Mouse (Mus musculus) cerebellum, adult 2 months (tissue): Measurements from ENCODE around the gene Arl6ip4. TPM values are rescaled to one million over a fixed set of nuclear protein-coding genes. Genes with fewer than 3 reads are reported as not detected.

ENCODE experiments used
- DNase-seq, 2 experiments: peaks; one replicate each; pipeline ENCODE4 v3.0.0; 2021
- H3K27ac ChIP-seq: fragments of 200-500 bp; 2 replicates; pipeline ENCODE4 v1.5.1; 2012; ENCODE audit warnings: low read length, control low read depth, inconsistent platforms; ENCODE audit not compliant: insufficient read depth
- H3K27me3 ChIP-seq: fragments of 200-500 bp; 2 replicates; pipeline ENCODE4 v1.6.1; 2012; ENCODE audit warnings: inconsistent platforms, mild to moderate bottlenecking, low read length, moderate library complexity; ENCODE audit not compliant: control insufficient read depth, insufficient read depth
- H3K4me1 ChIP-seq: fragments of 200-500 bp; 2 replicates; pipeline ENCODE4 v1.6.1; 2011; ENCODE audit warnings: low read length; ENCODE audit not compliant: control insufficient read depth, insufficient read depth
- H3K4me3 ChIP-seq: fragments of 200-500 bp; replicated peaks from 2 replicates; pipeline ENCODE3; 2011; ENCODE audit warnings: mild to moderate bottlenecking, low read depth, low read length, control low read depth; ENCODE audit not compliant: insufficient read depth
- CTCF ChIP-seq: fragments of 200-500 bp; IDR thresholded peaks from 2 replicates; pipeline ENCODE4 v1.5.1; 2011; ENCODE audit warnings: low read depth, mild to moderate bottlenecking, control low read depth, low read length, moderate library complexity, borderline replicate concordance; ENCODE audit not compliant: insufficient read depth
- POLR2A ChIP-seq: fragments of 200-500 bp; IDR thresholded peaks from 2 replicates; pipeline ENCODE4 v1.6.1; 2011; ENCODE audit warnings: low read length, control low read depth, borderline replicate concordance; ENCODE audit not compliant: insufficient read depth
- WGBS: fragments of 180-500 bp; shearing (Covaris S2); methylation state at CpG from one replicate; pipeline ENCODE4 v1.1.7; 2018; 5-methylcytosine and 5-hydroxymethylcytosine counted together
- polyA plus RNA-seq: library from polyadenylated mRNA; depleted of rRNA; stranded (reverse); fragments of >200 nt; gene quantifications from 2 replicates; pipeline ENCODE4 v1.2.3, GENCODE M21; 2012

Gene Arl6ip4
- polyA plus RNA-seq, 1 experiment: 91.0 TPM

DNA sequence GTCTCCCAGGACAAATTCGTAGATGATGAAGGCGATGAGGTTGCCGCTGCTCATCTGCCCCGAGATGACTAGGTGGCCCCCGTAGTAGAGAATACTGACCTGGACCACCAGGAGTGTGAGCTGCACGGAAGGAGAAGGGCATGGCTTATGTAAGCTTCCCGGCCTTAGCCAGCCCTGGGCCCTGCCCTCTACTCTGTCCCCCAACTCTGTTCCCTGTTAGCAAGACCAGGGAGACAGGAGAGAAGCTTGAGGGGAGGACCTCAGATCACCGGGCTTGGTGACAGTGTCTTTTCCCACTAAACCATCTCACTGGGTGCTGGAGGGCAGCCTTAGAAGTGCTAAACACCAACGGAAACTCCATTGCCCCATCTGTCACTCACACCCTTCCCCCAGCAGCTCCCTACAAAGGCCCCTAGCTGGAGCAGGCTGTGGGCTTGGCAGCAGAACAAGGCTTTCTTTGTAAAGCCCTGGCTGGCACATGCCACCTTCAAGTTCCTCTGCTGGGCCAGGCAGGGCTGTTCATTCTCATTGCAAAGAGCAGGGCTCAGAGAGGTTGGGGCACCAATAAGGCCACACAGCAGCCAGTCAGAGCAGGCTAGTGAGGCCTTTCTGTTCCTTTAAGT is 37.0 kb upstream of the Arl6ip4 start:
- TF ChIP-seq POLR2A (no peak), CTCF (no peak)
- H3K4me1 ChIP-seq: peaks cover 16% of the 10 kb centered on the region
- H3K27ac ChIP-seq: no peak overlapping the region
- H3K4me3 ChIP-seq: no peak overlapping the region
- no peaks in the 10 kb centered on the region for H3K27me3 ChIP-seq
- peak; percentile 53 to 72 for DNase-seq
- 36% methylated on average over 9 of the region's 9 CpGs for WGBS

GRCm38 (mm10) chr5:124079880-124080279 is 36.0 kb upstream of the Arl6ip4 start:
- Histone ChIP-seq H3K4me3 (no peak overlapping the region), H3K27ac (no peak overlapping the region), H3K27me3 (no peaks in the 10 kb centered on the region), H3K4me1 (peaks cover 16% of the 10 kb centered on the region)
- 89% methylated on average over 17 of the region's 17 CpGs for WGBS
- TF ChIP-seq POLR2A: no peak
- TF ChIP-seq CTCF: no peak
- no peak for DNase-seq

- no peaks in the 10 kb centered on the region for H3K27me3 ChIP-seq
- no peak overlapping the region for H3K4me3 ChIP-seq
- no peak overlapping the region for H3K27ac ChIP-seq
- TF ChIP-seq CTCF (no peak), POLR2A (no peak)
- DNase-seq: no peak
- H3K4me1 ChIP-seq: peaks cover 16% of the 10 kb centered on the region
- whole genome bisulfite sequencing: 80% methylated on average over 10 of the region's 10 CpGs
Measured at GRCm38 (mm10) chr5:124082447-124082846, 33.4 kb upstream of the Arl6ip4 start.

GRCm38 (mm10) chr5:124082941-124083688 is 32.8 kb upstream of the Arl6ip4 start:
- H3K27ac ChIP-seq: no peak overlapping the region
- TF ChIP-seq CTCF (no peak), POLR2A (no peak)
- WGBS: 72% methylated on average over 17 of the region's 17 CpGs

GRCm38 (mm10) chr5:124083850-124084587 is 31.9 kb upstream of the Arl6ip4 start:
- H3K4me3 ChIP-seq: no peak overlapping the region
- peaks cover 5% of the 10 kb centered on the region for H3K4me1 ChIP-seq
- no peaks in the 10 kb centered on the region for H3K27me3 ChIP-seq
- 74% methylated on average over 14 of the region's 14 CpGs for WGBS
- TF ChIP-seq POLR2A: no peak
- TF ChIP-seq CTCF: no peak
- DNase-seq: no peak
- no peak overlapping the region for H3K27ac ChIP-seq

More at GRCm38 (mm10) chr5:124082941-124083688, 32.8 kb upstream of the Arl6ip4 start:
- no peak overlapping the region for H3K4me3 ChIP-seq
- no peak for DNase-seq
- no peaks in the 10 kb centered on the region for H3K27me3 ChIP-seq
- peaks cover 13% of the 10 kb centered on the region for H3K4me1 ChIP-seq

GRCm38 (mm10) chr5:124084588-124085173 is 31.2 kb upstream of the Arl6ip4 start:
- Histone ChIP-seq H3K27me3 (no peaks in the 10 kb centered on the region), H3K4me1 (no peaks in the 10 kb centered on the region; the same call in 1 of the 2 replicates), H3K27ac (no peak overlapping the region), H3K4me3 (no peak overlapping the region)
- TF ChIP-seq CTCF (peak; percentile 99), POLR2A (no peak)
- DNase-seq: peak; percentile 77 to 87
- 26% methylated on average over 11 of the region's 11 CpGs for WGBS

DNA sequence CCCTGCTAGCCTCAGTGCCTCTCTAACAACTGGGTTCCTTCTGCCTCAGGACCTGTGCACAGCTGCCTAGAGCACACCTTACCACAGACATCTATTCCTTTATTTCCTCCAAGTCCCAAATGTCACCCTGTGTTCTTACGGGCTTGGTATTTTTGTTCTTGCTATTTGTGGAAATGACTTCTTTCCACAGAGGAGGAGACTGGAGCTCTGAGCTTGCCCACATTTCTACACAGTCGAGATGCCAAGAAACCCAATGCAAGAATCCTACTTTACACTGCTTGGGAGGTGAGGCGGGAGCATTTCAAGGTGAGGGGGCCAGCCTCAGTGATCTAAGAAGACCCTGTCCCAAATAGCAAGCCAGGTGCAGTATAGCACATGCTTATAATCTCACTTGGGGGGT is 30.4 kb upstream of the Arl6ip4 start:
- 77% methylated on average over 3 of the region's 3 CpGs for WGBS

More for the DNA sequence above, 30.4 kb upstream of the Arl6ip4 start:
- H3K4me3 ChIP-seq: no peak overlapping the region
- no peaks in the 10 kb centered on the region for H3K4me1 ChIP-seq
- DNase-seq: no peak
- H3K27me3 ChIP-seq: no peaks in the 10 kb centered on the region
- no peak overlapping the region for H3K27ac ChIP-seq
- TF ChIP-seq POLR2A: no peak
- no peak for TF ChIP-seq CTCF
